Mouse (Mus musculus): ENCODE data around the gene Foxj3. TPM values are rescaled to one million over a fixed set of nuclear protein-coding genes. Genes with fewer than 3 reads are reported as not detected.

Gene Foxj3
- polyA plus RNA-seq, 1 experiment = not detected

DNA sequence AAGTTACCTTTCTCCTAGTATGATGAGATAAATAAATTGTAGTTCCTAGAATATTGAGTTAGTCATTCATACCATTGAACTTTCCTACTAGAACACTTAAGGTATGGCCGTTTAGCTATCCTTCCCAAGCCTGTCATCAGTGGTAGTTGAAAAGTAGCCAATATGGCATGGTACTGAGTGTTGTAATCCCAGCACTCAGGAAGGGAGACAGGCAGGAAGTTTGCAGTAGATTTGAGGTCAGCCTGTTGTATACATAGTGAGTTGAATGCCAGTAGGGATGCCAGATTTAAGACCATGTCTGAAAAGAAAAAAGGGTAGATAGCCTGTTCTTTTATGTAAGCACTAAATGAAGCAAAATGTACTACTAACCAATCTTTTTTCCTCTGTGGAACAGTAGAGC, 14.1 kb downstream of the Foxj3 start:
- no peaks in the 10 kb centered on the region for H3K4me1 ChIP-seq (ENCODE audit: control insufficient read depth, insufficient read depth, low read length)
- H3K27ac ChIP-seq (ENCODE audit: insufficient read depth, low read depth, low read length) = no peak overlapping the region
- no peak for TF ChIP-seq CTCF (IDR thresholded peaks at IDR 0.05; ENCODE audit: insufficient read depth, low read depth, low read length)
- TF ChIP-seq POLR2A (IDR thresholded peaks at IDR 0.05; ENCODE audit: insufficient read depth, low read depth, low read length) = no peak
- no peak overlapping the region for H3K4me3 ChIP-seq (ENCODE audit: insufficient read depth, low read depth, low read length)
- 78% methylated on average over 1 of the region's 1 CpGs for WGBS

DNA sequence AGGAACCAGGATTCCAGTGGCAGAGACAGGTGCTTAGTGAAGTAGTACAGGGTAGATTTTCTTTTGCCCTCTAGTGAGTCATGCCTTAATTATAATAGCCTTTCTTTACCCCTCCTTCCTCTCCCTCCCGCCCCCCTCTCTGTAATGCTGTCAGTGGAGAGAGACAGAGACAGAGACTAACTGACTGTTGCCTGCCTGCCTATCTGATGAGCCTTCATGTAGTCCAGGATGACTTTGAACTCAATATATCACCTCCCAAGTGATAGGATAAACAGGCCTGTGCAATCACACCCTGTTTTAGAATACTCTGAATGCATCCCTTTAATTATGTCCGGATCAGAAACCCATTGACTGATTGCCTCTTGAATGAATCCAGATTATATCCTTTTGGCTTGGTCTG, 18.7 kb downstream of the Foxj3 start:
- Histone ChIP-seq H3K4me1 (ENCODE audit: control insufficient read depth, insufficient read depth, low read length) (no peaks in the 10 kb centered on the region), H3K4me3 (ENCODE audit: insufficient read depth, low read depth, low read length) (no peak overlapping the region), H3K27ac (ENCODE audit: insufficient read depth, low read depth, low read length) (no peak overlapping the region)
- 39% methylated on average over 2 of the region's 2 CpGs for WGBS
- TF ChIP-seq POLR2A (IDR thresholded peaks at IDR 0.05; ENCODE audit: insufficient read depth, low read depth, low read length) = no peak
- TF ChIP-seq CTCF (IDR thresholded peaks at IDR 0.05; ENCODE audit: insufficient read depth, low read depth, low read length) = no peak

DNA sequence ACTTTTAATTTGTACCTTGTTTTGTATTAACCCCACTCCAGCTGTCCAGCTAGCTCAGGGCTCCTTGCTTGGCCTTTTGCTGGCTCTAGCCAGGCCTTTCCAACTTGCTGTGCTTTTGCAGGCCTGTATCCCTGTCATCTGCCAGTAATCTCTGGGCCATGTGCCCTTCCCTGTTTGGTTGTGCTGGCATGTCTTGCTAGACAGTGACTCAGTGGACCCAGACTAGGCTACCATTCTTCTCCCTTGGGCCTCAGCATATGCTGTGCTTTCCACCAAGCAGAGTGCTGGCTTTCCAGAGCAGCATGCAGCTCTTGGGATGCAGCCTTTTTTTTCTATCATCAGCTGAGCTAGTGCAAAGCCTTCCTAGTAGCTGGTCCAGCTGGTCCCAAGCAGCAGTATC, 26.3 kb downstream of the Foxj3 start:
- H3K27ac ChIP-seq (ENCODE audit: insufficient read depth, low read depth, low read length) = no peak overlapping the region
- H3K4me1 ChIP-seq (ENCODE audit: control insufficient read depth, insufficient read depth, low read length) = peaks cover 2% of the 10 kb centered on the region; the same call in 1 of the 2 replicates
- H3K4me3 ChIP-seq (ENCODE audit: insufficient read depth, low read depth, low read length) = no peak overlapping the region
- TF ChIP-seq POLR2A (IDR thresholded peaks at IDR 0.05; ENCODE audit: insufficient read depth, low read depth, low read length) (no peak), CTCF (IDR thresholded peaks at IDR 0.05; ENCODE audit: insufficient read depth, low read depth, low read length) (no peak)

DNA sequence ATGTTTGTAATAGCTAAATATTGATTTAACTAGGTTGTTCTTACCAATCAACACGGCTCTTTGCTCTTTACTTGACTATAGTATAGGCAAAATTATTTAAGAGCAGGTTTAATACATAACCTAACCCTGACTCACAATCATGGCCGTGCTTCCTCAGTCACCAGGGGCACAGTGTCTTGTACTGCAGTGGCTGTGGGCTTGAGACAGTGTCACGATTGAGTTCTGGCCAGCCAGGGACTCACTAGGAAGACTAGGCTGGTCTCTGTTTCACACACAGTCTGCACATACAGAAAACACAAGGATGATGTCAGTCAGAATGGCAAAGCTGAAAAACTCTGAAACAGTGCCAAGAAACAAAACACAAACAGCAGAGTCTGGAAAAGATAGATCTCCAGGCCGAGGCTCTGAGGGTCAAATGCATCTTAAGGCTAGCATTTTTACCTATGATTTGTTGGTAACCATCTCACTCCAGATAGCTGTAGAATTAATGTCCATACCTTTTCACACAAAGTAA, 29.6 kb downstream of the Foxj3 start:
- Histone ChIP-seq H3K27ac (ENCODE audit: insufficient read depth, low read depth, low read length) (no peak overlapping the region), H3K4me1 (ENCODE audit: control insufficient read depth, insufficient read depth, low read length) (peaks cover 2% of the 10 kb centered on the region; the same call in 1 of the 2 replicates), H3K4me3 (ENCODE audit: insufficient read depth, low read depth, low read length) (no peak overlapping the region)
- WGBS = 49% methylated on average over 4 of the region's 4 CpGs
- TF ChIP-seq POLR2A (IDR thresholded peaks at IDR 0.05; ENCODE audit: insufficient read depth, low read depth, low read length) = no peak
- no peak for TF ChIP-seq CTCF (IDR thresholded peaks at IDR 0.05; ENCODE audit: insufficient read depth, low read depth, low read length)

DNA sequence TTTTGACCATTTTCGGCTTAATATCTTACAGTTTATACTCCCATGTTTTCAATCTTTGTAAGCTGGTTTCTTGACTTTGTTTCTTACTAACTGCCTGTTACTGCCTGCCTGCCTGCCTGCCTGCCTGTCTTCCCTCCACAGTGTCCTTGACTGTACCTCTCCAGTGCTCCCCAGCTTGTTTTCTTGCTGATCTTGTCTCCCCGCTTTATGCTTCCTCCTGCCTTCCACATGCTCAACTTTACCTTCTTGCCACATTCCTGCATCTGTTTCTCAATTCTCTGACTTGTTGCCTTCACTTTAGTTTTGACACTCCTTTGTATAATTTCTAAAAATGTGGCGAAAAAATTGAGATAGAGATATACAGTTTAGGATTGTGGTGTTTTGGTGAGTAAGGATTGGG, 35.9 kb downstream of the Foxj3 start:
- TF ChIP-seq CTCF (IDR thresholded peaks at IDR 0.05; ENCODE audit: insufficient read depth, low read depth, low read length) (no peak), POLR2A (IDR thresholded peaks at IDR 0.05; ENCODE audit: insufficient read depth, low read depth, low read length) (no peak)
- Histone ChIP-seq H3K4me3 (ENCODE audit: insufficient read depth, low read depth, low read length) (no peak overlapping the region), H3K4me1 (ENCODE audit: control insufficient read depth, insufficient read depth, low read length) (no peaks in the 10 kb centered on the region), H3K27ac (ENCODE audit: insufficient read depth, low read depth, low read length) (no peak overlapping the region)
- 92% methylated on average over 3 of the region's 3 CpGs for WGBS

DNA sequence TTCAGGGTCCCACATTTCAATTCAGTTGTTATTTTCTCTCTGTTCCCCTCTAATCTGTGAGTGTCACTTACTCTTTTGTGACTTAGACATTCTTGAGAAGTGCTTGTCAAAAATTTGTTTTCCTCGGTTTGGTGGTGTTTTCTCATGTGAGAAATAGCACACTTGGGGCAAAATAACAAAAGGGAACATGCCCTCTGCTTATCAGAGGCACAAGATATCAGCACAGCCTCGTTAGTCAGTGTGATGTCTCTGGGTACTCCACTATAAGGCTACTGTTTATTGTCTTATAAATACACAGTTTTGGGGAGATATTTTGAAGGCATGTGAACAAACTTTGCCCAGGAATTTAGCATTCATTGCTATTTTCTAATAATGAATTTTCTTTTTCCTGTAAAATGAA, 37.7 kb downstream of the Foxj3 start:
- Histone ChIP-seq H3K4me3 (ENCODE audit: insufficient read depth, low read depth, low read length) (no peak overlapping the region), H3K27ac (ENCODE audit: insufficient read depth, low read depth, low read length) (no peak overlapping the region), H3K4me1 (ENCODE audit: control insufficient read depth, insufficient read depth, low read length) (no peaks in the 10 kb centered on the region)
- WGBS = 46% methylated on average over 2 of the region's 2 CpGs
- TF ChIP-seq CTCF (IDR thresholded peaks at IDR 0.05; ENCODE audit: insufficient read depth, low read depth, low read length) = no peak
- no peak for TF ChIP-seq POLR2A (IDR thresholded peaks at IDR 0.05; ENCODE audit: insufficient read depth, low read depth, low read length)

DNA sequence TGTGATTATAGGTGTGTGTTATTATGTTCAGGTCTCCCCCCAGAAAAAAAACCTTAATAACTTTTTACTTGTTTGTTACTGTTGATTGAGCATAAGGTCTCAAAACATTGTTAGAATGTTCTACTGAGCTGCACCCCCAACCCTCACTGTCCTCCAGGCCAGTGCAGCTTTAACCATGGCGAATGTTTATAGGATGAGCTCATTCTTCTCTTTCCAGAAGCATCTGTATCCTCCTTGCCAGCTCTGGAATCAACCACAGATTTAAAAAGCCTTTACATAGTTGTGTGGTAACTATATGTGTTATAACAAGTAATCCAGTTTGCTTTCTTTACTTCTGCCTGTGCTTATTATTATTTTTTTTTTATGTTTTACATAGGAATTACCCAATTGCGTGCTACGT, 38.7 kb downstream of the Foxj3 start:
- no peak overlapping the region for H3K4me3 ChIP-seq (ENCODE audit: insufficient read depth, low read depth, low read length)
- WGBS = 87% methylated on average over 3 of the region's 3 CpGs
- H3K4me1 ChIP-seq (ENCODE audit: control insufficient read depth, insufficient read depth, low read length) = no peaks in the 10 kb centered on the region
- TF ChIP-seq CTCF (IDR thresholded peaks at IDR 0.05; ENCODE audit: insufficient read depth, low read depth, low read length) (no peak), POLR2A (IDR thresholded peaks at IDR 0.05; ENCODE audit: insufficient read depth, low read depth, low read length) (no peak)
- H3K27ac ChIP-seq (ENCODE audit: insufficient read depth, low read depth, low read length) = no peak overlapping the region

DNA sequence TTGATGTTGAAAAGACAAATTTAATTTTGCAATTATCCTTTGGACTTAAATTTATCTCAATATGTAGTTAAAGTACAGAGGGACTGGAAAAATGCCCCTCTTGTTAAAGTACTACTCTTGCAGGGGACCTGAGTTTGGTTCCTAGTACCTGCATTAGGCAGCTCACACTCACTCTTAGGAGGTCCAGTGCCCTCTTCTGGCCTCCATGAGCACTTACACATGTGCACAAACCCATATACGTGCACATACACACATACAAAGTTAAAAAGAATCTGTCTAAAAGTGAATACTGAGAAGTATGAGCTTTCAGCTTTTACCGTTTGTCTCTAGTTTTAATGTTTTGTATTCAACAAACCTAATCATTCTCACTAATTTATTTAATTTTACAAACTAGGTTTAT, 51.2 kb downstream of the Foxj3 start:
- 92% methylated on average over 2 of the region's 2 CpGs for WGBS
- Histone ChIP-seq H3K4me3 (ENCODE audit: insufficient read depth, low read depth, low read length) (no peak overlapping the region), H3K4me1 (ENCODE audit: control insufficient read depth, insufficient read depth, low read length) (no peaks in the 10 kb centered on the region), H3K27ac (ENCODE audit: insufficient read depth, low read depth, low read length) (no peak overlapping the region)
- no peak for TF ChIP-seq POLR2A (IDR thresholded peaks at IDR 0.05; ENCODE audit: insufficient read depth, low read depth, low read length)
- TF ChIP-seq CTCF (IDR thresholded peaks at IDR 0.05; ENCODE audit: insufficient read depth, low read depth, low read length) = no peak

DNA sequence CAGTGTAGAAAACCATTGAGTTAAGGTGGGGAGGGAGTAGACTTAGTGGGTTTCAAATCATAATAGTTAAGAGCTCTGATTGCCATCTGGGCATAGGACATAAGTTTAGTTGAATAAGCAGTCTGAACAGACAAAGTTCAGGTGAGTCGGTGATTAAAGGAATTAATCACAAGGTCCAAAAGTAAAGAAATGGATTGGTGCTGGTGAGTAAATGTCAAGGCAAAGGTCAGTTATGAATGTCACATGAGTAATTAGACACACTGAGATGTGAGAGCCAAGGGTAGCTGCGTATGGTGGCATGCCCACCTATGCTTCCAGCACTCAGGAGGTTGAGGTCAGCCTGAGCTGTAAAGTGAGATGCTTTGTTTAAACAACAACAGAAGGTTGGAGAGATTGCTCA, 52.6 kb downstream of the Foxj3 start:
- WGBS = 94% methylated on average over 2 of the region's 2 CpGs
- TF ChIP-seq CTCF (IDR thresholded peaks at IDR 0.05; ENCODE audit: insufficient read depth, low read depth, low read length) = no peak
- no peak for TF ChIP-seq POLR2A (IDR thresholded peaks at IDR 0.05; ENCODE audit: insufficient read depth, low read depth, low read length)
- Histone ChIP-seq H3K4me3 (ENCODE audit: insufficient read depth, low read depth, low read length) (no peak overlapping the region), H3K4me1 (ENCODE audit: control insufficient read depth, insufficient read depth, low read length) (no peaks in the 10 kb centered on the region), H3K27ac (ENCODE audit: insufficient read depth, low read depth, low read length) (no peak overlapping the region)

DNA sequence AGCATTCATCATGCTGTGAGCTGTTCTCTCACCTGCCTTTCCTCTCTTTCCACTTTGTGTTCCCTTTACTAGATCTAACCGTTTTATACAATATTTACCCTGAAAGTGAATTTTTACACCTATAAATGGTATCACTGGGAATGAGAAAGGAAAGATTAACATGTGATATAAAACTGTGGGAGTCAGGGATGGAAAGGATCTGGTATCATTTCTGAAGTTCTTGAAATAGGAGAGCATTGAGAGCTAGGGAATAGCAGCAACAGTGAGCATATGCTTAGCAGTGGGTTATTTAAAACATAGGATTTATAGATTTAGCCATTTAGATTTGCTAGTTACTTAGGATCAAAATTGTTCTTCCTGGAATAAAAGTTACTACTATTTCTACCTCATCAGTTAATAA, 53.2 kb downstream of the Foxj3 start:
- H3K4me3 ChIP-seq (ENCODE audit: insufficient read depth, low read depth, low read length) = no peak overlapping the region
- TF ChIP-seq CTCF (IDR thresholded peaks at IDR 0.05; ENCODE audit: insufficient read depth, low read depth, low read length) = no peak
- no peak for TF ChIP-seq POLR2A (IDR thresholded peaks at IDR 0.05; ENCODE audit: insufficient read depth, low read depth, low read length)
- WGBS = 73% methylated on average over 1 of the region's 1 CpGs

More for the DNA sequence above, 53.2 kb downstream of the Foxj3 start:
- H3K27ac ChIP-seq (ENCODE audit: insufficient read depth, low read depth, low read length) = no peak overlapping the region
- no peaks in the 10 kb centered on the region for H3K4me1 ChIP-seq (ENCODE audit: control insufficient read depth, insufficient read depth, low read length)
